Mouse (Mus musculus) C2C12 (cell line): Measurements from ENCODE around the gene Gm43552. TPM values are rescaled to one million over a fixed set of nuclear protein-coding genes. Genes with fewer than 3 reads are reported as not detected.

ENCODE experiments used
- H3K27me3 ChIP-seq: one replicate; pipeline ENCODE4 v1.6.1; 2011; ENCODE audit not compliant: control insufficient read depth, insufficient read depth, insufficient read length
- H3K36me3 ChIP-seq: one replicate; pipeline ENCODE4 v1.6.1; 2011; ENCODE audit not compliant: control insufficient read depth, insufficient read depth
- H3K4me3 ChIP-seq: one replicate; pipeline ENCODE4 v1.5.1; 2011; ENCODE audit warnings: mild to moderate bottlenecking, control low read depth; ENCODE audit not compliant: poor library complexity, insufficient read depth, severe bottlenecking
- H3K79me2 ChIP-seq: one replicate; pipeline ENCODE4 v1.6.1; 2011; ENCODE audit not compliant: control insufficient read depth, insufficient read depth
- H3K79me3 ChIP-seq: one replicate; pipeline ENCODE4 v1.6.1; 2011; ENCODE audit warnings: low read depth, control low read depth
- H3ac ChIP-seq: one replicate; pipeline ENCODE3; 2011; ENCODE audit warnings: low read depth; ENCODE audit not compliant: control insufficient read depth, insufficient read length
- CEBPB ChIP-seq: IDR thresholded peaks from one replicate; pipeline ENCODE4 v1.6.1; 2011; ENCODE audit warnings: low read depth, mild to moderate bottlenecking, control low read depth, moderate library complexity
- CTCF ChIP-seq: IDR thresholded peaks from one replicate; pipeline ENCODE4 v1.5.1; 2011; ENCODE audit not compliant: control insufficient read depth, insufficient read depth, insufficient read length
- FOSL1 ChIP-seq: IDR thresholded peaks from one replicate; pipeline ENCODE4 v1.8.0; 2011; ENCODE audit warnings: mild to moderate bottlenecking, low read length; ENCODE audit not compliant: poor library complexity, insufficient read depth, severe bottlenecking
- MAX ChIP-seq: IDR thresholded peaks from one replicate; pipeline ENCODE4 v1.6.1; 2011; ENCODE audit warnings: mild to moderate bottlenecking, control low read depth
- MYOD1 ChIP-seq: IDR thresholded peaks from one replicate; pipeline ENCODE4 v1.6.1; 2011; ENCODE audit warnings: low read depth; ENCODE audit not compliant: control insufficient read depth, insufficient read length
- MYOG ChIP-seq: IDR thresholded peaks from one replicate; pipeline ENCODE4 v1.6.1; 2011; ENCODE audit not compliant: control insufficient read depth, insufficient read length; ENCODE audit errors: extremely low read depth
- USF1 ChIP-seq: IDR thresholded peaks from one replicate; pipeline ENCODE4 v1.6.1; 2011; ENCODE audit warnings: low read depth, mild to moderate bottlenecking, control low read depth, moderate library complexity
- polyA plus RNA-seq: library from polyadenylated mRNA; unstranded; fragments of >200 nt; fragmentation: generic; extraction: Trizol; gene quantifications from one replicate; pipeline ENCODE4 v1.2.1, GENCODE M21; 2012; ENCODE audit warnings: missing spikeins

Gene Gm43552
- polyA plus RNA-seq, 1 experiment, result not detected

- no peak overlapping the region for H3K4me3 ChIP-seq
- peaks cover 90% of the 10 kb centered on the region for H3K36me3 ChIP-seq
- TF ChIP-seq CTCF, result no peak
- no peak for TF ChIP-seq MYOD1
- TF ChIP-seq FOSL1, result no peak
- no peak for TF ChIP-seq CEBPB
- no peak for TF ChIP-seq MYOG
- no peak for TF ChIP-seq USF1
- no peak for TF ChIP-seq MAX
- no peak overlapping the region for H3ac ChIP-seq
- H3K79me3 ChIP-seq, result no peaks in the 10 kb centered on the region
- H3K79me2 ChIP-seq, result no peaks in the 10 kb centered on the region
- no peaks in the 10 kb centered on the region for H3K27me3 ChIP-seq
These were observed 76.8 kb downstream of the Gm43552 start for GRCm38 (mm10) chr5:65415653-65416458.

- no peak overlapping the region for H3K4me3 ChIP-seq
- no peaks in the 10 kb centered on the region for H3K27me3 ChIP-seq
- H3K79me3 ChIP-seq, result no peaks in the 10 kb centered on the region
- TF ChIP-seq FOSL1 (no peak), MAX (no peak), USF1 (no peak), CEBPB (no peak), CTCF (no peak), MYOG (no peak), MYOD1 (no peak)
- H3ac ChIP-seq, result no peak overlapping the region
- peaks cover 67% of the 10 kb centered on the region for H3K36me3 ChIP-seq
- no peaks in the 10 kb centered on the region for H3K79me2 ChIP-seq
These were observed 84.6 kb downstream of the Gm43552 start for GRCm38 (mm10) chr5:65407989-65408388.

GRCm38 (mm10) chr5:65401251-65401994 lies 91.2 kb downstream of the Gm43552 start:
- peak; percentile 54 for TF ChIP-seq CTCF
- TF ChIP-seq FOSL1, result no peak
- Histone ChIP-seq H3ac (no peak overlapping the region), H3K27me3 (no peaks in the 10 kb centered on the region), H3K36me3 (peaks cover 31% of the 10 kb centered on the region), H3K4me3 (no peak overlapping the region), H3K79me2 (no peaks in the 10 kb centered on the region), H3K79me3 (no peaks in the 10 kb centered on the region)

- Histone ChIP-seq H3K4me3 (no peak overlapping the region), H3K79me3 (peaks cover 28% of the 10 kb centered on the region), H3K36me3 (peaks cover 35% of the 10 kb centered on the region), H3ac (no peak overlapping the region), H3K27me3 (no peaks in the 10 kb centered on the region), H3K79me2 (peaks cover 55% of the 10 kb centered on the region)
- TF ChIP-seq MAX (no peak), MYOG (no peak), CEBPB (no peak), USF1 (no peak), MYOD1 (no peak), FOSL1 (no peak), CTCF (no peak)
These were observed 98.2 kb downstream of the Gm43552 start for GRCm38 (mm10) chr5:65394425-65394824.

GRCm38 (mm10) chr5:65391753-65392152 lies 100.9 kb downstream of the Gm43552 start:
- H3K4me3 ChIP-seq, result peak overlapping the region; percentile 97
- H3ac ChIP-seq, result peak overlapping the region; percentile 56
- peaks cover 60% of the 10 kb centered on the region for H3K36me3 ChIP-seq
- TF ChIP-seq MYOG, result no peak
- no peak for TF ChIP-seq MAX
- no peak for TF ChIP-seq FOSL1
- peaks cover 76% of the 10 kb centered on the region for H3K79me2 ChIP-seq
- peaks cover 46% of the 10 kb centered on the region for H3K79me3 ChIP-seq
- no peaks in the 10 kb centered on the region for H3K27me3 ChIP-seq
